Mouse (Mus musculus): ENCODE results near the gene Mdm2. TPM values are rescaled to one million over a fixed set of nuclear protein-coding genes. Genes with fewer than 3 reads are reported as not detected.
"Not testable (repeated sequence)": the region's sequence is repeated elsewhere in the genome, so short reads cannot be mapped to it uniquely, and the experiment has no call there.

Mdm2 gene
- total RNA-seq, 2 experiments from 2014 or later: 41.1 to 46.2 TPM

DNA sequence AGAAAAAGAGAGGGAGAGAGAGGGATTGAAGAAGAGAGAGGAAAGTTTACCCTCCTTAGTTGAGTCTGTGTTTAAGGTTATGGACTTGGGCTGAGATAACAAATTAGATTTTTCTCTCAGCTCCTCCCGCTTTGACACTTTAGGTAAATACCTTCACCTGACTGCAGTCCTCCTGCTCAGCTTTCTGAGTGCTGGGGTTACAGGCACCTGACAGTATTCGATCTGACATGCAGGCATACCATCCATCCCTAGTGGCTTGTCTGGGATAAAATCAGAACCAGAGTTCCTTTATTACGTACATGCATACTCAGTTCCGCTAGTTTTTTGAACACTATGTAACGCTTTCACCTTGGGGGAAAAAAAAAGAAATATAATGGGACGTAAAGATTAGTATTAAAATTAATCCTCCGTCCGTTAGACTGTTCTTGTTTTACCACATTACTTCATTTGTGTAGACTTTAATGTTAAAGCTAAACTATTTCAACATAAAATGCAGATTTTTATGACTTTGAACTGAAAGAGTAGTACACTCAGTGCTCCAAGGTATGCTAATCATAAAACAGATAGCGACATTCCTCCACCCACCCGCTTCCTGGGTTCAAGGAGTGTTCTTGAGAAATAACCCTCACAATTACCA lies 38.6 kb upstream of the Mdm2 start:
- no peak for DNase-seq

DNA sequence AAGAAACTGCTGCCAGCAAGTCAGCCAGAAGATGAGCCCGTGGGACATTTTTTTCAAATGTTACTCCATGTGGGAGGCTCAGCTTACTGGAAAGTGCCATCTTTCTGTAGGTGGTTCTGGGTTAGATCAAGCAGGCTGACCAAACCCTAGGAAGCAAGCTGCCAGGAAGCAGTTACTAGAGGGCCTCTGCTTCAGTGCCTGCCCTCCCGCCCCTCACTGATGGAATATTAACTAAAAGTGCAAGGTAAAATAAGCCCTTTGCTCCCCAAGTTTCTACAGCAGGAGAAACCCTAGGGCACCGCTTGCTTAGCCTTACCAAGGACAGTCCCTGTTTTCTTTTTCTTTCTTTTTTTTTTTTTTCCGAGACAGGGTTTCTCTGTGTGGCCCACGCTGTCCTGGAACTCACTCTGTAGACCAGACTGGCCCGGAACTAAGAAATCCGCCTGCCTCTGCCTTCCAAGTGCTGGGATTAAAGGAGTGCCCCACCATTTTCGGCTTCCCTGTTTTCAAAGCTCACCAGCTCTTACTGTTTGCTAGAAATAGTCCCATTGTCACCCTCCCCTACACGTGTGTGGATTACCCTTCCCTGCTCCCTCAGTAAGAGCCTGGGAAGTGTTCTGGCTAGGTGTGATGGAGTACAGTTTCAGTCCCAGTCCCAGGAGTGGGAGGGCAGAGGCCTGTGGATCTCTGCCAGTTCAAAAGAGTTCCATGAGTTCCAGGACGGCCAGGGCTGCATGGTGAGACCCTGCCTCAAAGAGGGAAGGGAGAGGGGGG lies 37.9 kb upstream of the Mdm2 start:
- DNase-seq: no peak

DNA sequence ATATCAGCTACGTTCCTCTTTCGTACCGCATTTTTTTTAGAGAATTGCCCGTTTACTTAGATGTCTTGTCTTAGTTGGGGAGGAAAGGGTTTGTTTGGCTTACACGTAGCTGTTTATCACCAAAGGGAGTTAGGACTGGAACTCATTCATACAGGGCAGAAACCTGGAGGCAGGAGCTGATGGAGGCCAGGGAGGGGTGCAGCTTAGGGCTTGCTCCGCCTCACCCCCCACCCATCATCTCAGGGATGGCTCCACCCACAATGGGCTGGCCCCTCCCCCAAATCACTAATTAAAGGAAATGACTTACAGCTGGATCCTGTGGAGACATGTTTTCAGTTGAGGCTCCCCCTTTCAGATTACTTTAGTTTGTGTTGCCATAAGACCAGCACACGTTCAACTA lies 37.2 kb upstream of the Mdm2 start:
- no peak for DNase-seq

DNA sequence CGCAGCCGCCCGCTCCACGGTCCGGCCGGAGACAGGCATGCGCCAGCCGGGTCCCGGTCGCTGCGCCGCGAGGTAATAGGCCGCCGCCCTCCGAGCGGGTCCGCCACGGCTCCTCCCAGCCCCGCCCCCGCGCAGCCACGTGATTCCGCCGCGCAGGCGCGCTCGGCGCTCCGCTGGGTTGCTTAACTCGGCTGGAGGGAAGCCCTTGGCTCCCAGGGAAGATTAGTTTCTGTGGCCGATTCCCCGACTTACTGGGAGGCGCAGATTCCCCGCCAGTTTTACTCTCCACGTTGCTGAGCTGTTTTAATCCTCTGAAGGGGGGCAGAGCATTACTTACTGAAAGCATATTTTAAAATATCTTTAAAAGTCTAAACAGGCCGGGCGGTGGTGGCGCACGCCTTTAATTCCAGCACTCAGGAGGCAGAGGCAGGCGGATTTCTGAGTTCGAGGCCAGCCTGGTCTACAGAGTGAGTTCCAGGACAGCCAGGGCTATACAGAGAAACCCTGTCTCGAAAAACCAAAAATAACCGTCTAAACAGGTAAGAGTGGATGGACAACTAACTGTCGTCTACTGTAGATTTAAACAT lies 35.8 kb upstream of the Mdm2 start, which contains the start of gene Slc35e3:
Gene Slc35e3, minus strand, starts transcription at position 69 of the 587 bp plus-strand sequence.
- peak; percentile 99 for DNase-seq

DNA sequence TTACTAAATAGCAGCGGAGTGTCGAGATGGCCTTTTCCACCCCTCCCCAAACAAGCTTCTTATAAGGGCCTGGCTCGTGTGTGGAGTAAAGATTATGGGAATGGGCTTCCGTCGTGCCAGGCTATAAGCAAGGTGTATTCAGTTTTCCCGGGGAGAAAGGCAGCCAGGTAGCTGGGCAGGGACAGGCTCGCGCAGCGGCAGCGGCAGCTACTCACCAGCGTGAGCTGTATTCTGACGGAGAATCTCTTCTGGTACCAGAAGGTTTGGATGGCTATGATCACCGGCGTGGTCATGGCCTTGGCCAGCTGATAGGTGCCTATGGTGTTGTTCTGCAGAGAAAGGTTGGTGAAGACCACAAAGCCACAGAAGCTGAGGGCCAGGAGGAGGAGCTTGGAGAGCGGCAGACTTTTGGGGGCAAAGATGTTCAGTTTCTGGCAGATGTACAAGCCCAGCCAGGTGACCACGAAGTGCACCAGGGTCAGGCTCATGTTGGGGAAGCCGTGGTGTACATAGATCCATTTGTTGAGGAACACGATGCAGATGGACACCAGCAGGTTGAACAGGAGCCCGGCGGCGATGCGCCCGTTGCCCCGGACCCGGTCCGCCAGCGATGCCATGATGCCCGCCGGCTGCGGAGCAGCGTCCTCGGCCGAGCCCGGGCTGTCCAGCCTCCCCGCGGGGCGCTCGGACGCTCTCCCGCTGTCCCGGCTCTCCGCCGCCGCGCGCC lies 35.2 kb upstream of the Mdm2 start:
- DNase-seq: peak; percentile 33

DNA sequence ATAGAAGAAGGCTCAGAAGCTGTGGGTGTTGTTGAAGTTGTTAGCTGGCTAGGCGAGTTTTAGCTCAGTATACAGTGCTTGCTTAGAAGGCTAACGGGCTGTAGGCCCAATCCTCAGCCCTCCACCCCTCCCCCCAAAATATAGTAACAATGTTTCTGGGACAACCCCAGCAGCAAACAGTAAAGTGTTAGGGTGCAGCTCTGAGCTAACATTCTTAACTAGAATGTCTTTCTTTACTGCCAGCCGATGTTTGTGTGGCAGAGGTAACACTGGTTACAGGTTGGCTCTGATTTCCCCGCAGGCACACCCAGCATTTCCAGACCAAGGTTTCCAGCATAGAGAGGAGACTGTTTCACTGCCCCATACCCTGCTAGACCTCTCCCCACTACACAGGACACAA lies 33.4 kb upstream of the Mdm2 start:
- DNase-seq: no peak

DNA sequence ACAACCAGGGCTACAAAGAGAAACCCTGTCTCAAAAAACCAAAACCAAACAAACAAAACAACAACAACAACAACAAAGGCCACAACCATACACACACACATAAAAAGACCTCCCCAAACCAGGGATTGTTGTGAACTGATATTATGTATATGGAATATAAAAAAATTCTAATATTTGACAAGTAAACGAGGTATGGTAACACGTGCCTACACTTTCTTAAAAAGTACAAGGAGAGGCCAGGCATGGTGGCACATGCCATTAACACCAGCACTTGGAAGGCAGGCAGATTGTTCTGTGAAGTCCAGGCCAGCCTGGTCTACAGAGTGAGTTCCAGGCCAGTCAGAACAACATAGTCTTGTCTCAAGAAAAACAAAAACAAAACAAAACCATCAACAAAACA lies 32.6 kb upstream of the Mdm2 start:
- no peak for DNase-seq

DNA sequence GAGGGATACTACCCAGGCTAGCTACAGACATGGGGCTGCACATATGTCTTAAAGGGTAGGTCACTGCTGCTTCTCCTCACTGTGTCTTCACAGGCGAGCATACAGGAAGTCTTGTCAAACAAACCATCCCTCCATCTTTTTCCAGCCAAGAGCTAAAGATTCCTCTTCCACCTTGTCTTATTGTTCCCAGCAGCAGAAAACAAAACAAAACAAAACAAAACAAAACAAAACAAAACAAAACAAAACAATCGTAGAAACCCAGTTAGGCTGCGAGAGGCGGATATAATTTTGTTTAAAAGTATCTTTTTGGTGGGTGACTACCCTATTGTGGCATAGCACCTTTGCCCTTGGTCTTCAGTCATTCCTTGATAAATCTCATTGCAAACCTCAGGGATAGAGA lies 32.1 kb upstream of the Mdm2 start:
- DNase-seq: no peak

DNA sequence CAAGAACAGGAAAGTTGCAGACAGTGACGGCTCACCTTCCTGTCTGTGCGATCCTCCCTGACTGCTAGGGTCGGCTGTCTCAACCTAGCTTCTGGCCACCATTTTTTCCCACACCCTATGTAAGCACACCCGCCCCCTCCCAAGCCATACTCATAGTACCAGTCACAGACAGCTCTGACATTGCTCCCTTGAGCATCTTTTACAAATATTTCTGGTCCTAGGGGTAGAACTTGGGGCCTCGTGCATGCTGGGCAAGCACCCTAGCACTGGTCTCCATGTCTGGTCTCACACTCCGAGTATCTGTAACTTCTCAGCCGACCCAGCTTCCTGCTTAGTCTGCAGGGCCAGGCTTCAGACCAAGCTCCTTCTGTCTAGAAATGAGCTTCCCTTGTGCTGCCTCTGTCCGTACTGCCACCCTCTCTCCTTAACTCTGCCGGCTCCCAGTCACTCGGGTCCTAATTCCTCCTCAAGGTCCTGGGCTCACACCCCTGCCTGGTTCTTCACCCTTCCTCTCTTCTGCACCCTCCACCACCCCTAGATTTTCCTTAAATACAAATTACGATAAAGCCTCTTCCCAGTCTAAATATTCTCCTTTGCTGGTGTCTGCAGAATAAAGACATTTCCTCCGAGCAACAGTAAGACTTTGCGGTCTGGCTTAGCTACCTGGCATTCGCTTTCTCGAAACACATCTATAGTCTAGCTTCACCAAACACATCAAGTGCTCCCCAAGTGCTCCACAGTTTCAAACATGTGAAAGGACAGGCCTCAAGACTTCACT lies 31.3 kb upstream of the Mdm2 start:
- DNase-seq: no peak

DNA sequence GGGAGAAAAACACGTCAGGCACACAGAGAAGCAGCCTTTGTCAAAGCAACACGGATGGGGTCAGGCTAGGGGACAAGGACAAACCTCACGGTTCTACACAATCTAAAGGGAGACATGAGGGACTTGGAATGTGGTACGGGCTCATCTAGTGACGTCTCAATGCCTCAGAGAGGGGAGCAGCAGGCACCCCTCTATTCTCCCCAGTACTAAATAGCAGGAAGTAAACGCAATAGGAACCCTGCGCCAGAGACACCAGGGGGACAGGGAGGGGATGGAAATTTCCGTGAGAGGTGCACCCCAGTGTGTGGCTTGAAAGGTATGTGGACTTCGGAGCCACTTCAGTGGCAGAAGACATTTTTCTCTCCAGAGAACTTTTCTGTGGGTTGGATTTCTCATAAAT lies 30.4 kb upstream of the Mdm2 start:
- no peak for DNase-seq

DNA sequence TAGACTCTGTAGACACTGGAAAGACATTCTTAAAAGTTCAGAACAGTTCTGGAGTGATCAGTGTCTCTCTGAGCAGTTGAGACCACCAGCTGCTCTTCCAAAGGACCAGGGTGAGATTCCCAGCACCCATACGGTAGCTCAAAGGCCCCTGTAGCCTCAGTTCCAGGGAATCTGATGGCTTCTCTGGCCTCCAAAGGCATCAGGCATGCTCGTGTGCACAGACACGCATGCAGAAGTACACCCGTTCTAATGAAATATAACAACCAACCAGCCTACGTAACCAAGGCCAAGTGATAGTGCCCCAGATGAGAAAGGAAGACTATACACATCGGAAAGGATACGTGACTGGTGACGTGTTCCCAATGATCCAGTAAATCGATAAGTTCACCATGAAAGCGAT lies 29.6 kb upstream of the Mdm2 start:
- no peak for DNase-seq

DNA sequence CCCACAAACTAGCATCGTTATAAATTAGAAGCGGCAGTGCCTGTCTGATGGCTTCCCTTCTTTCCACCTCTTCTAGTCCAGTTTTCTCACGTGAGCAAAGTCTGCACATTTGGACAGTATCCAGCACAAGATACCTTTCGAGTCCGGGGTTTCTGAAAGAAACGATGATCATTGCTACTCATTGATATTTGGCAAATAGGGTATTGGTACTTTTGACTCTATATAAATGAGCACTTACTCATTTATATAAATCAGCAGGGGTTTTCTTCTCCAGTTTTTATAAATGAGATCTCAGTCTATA lies 29.0 kb upstream of the Mdm2 start:
- DNase-seq: no peak

DNA sequence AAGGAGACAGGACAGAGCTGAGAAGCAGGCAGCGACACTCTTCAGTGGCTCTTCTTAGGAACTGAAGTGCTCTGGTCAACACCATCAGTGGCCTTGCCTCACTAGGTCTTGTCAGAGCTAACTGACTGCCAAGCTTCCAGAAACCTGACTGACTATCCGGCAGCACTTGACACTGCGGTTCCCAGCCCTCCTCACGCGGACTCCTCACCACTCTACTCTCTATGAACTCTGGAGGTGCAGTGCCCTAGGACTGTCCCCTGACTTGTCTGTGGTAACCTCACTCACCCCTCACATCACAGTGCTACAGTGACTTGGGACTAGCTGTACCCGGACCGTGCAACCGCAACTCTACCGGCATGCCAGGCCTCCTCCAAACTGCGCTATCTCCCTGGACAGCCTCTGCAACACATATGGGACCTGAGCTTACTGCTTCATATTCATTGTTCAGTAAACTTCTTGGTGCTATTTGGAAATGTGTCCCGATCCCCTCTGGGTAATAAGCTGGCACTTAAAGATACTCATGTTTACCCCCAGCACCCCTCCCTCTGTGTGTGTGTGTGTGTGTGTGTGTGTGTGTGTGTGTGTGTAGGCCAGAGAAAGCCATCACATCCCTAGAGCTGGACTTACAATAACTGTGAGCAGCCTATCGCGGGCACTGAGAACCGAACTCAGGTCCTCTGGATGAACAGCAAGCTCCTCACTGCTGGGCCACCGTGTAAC lies 28.5 kb upstream of the Mdm2 start:
- DNase-seq: no peak

DNA sequence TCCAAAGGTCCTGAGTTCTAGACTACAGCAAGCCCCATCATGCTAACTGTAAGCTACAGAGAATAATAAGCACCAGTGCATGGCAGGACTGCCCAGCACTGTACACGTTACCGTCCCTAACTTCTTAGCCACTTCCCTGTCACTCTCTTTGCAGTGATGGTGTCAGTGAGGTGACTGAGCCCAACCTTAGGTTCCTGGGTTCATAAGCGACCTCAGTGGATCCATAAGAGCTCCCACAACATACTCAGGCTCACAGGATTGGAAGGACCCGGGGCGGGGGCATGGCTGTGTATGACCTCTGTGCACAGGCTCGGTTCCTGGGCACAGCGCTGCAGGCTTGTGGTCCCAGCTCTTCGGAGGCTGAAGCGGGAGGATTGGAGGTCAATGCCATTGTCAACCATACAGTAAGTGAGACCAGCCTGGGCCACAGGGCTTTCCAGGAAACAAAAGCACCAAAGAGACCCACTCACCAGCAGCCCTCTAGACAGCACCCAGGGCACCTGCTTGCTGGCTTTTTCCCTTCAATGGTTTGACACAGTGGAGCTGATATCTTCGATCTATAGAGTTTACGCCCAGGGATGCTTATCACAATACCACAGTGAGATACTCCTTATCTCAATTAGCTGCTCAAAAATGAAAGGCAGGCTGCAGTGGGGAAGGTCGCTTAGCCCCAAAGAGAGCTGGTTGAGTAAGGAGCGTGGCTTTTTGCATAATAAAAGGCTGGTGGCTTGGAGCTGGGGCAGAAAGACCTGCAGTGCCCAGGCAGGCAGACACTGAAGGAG lies 27.8 kb upstream of the Mdm2 start:
- DNase-seq: no peak

DNA sequence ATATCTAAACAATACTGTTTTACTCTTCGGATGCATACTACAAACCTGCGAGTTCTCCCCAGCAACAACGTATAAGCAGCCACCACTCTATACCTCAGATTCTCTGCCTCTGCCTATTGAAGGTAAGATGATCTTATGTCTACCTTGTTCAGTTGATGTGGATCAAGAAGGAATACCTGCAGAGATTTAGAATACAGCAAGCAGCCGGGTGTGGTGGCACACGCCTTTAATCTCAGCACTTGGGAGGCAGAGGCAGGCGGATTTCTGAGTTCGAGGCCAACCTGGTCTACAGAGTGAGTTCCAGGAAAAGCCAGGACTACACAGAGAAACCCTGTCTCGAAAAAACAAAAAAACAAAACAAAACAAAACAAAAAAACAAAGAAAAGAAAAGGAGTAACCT lies 26.9 kb upstream of the Mdm2 start:
- not testable (repeated sequence) for DNase-seq

DNA sequence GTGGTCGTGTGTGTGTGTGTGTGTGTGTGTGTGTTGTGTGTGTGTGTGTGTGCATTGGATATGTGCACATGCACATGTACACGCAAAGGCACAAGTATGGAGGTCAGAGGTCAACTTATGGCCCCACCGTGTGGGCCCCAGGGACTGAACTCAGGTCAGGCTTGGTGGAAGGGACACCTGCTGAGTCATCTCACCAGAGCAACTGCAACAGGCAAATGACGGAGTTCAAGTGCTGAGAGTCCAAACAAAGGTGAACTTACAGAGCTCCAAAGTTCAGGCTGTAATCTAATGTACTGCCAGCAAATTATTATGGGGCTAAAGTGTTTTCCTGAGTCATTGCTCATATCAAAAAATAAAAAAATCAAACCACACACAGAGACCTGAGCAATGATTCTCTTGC lies 26.5 kb upstream of the Mdm2 start:
- no peak for DNase-seq

DNA sequence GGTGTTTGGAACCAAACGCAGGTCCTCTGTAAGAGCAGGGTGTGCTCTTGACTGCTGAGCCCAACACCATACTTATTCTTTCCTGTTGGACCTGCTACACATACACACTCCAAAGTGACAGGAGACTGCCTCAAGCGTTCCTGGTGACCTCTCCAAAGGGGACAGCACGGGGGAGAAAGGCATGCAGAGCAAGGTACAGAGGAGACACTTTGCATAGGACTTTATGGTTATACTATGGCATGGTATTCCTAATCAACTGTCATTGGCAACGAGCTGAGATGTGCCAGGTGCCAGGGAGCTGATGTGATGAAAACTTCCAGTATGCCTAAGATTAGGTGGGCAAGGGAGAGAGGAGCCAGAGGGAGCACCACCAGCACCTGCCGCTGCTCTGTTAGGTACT lies 26.0 kb upstream of the Mdm2 start:
- no peak for DNase-seq

DNA sequence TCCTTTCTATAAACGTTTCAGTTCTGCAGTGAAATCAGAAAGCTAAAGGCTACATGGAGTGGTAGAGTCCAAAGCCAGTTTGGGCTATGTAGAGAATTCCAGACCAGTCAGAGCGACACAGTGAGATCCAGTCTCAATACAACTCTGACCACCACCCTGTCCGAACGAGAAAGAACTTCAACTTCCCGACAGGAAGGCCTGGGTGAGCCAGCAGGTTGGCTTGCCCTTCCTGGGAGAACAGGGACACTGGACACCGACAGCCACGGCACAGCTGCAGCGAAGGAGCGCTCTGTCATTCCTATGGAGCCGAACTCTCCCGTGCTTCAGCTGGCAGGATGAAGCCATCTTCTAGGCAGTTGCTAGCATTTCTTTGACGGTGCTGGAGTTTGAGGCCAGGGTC lies 24.8 kb upstream of the Mdm2 start:
- not testable (repeated sequence) for DNase-seq

DNA sequence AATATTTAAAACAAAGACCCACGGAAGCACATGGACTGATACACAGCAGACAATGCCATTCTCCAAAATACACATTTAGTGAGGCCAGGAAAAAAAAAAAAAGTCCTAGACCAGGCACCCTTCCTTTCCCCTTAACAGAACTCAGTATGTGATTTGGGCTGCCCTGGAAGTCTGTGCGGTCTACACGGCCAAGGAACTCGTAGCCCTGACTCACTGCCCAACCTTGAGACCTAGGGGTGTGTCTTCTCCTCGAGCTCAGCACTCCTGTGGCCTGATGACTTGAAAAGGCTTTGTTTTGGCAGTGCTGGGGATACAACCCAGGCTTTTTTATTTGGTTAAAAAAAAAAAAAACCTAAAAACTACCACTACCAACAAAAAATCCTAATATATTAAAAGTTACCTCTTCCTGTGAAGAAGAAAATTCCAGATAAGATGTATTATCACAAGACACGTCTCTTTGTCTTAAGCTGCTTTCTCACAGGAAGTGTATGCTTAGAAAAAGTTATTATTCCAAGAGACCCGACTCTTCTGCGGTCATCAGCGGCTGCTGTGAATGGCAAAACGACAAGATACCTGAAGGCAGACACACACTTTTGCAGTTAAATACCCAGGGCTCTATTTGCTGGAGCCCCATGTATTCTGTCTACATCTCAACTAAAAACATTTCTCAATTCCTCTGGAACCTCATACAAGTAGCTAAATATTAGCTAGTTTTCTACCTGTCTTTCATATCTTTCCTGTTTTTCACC lies 23.7 kb upstream of the Mdm2 start:
- DNase-seq: peak; percentile 44

DNA sequence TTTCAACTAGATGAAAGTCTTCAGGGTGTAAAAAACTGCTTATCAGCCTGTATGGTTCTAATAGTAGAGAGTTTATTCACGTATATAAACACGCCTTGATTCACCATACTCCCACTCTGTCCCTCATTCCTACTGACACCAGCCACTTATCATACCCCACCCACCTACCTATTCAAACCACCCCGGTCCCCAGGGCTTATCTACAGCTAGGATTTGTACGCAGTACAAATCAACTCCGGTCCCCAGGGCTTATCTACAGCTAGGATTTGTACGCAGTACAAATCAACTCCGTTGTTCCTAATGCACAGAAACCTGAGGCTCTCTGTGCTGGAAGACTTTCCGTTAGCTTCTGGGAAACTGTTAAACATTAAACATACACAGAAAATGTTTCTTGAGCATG lies 23.1 kb upstream of the Mdm2 start:
- not testable (repeated sequence) for DNase-seq
